34 mouse cellular contexts compared by ENCODE assay signal in the genomic region with DNA sequence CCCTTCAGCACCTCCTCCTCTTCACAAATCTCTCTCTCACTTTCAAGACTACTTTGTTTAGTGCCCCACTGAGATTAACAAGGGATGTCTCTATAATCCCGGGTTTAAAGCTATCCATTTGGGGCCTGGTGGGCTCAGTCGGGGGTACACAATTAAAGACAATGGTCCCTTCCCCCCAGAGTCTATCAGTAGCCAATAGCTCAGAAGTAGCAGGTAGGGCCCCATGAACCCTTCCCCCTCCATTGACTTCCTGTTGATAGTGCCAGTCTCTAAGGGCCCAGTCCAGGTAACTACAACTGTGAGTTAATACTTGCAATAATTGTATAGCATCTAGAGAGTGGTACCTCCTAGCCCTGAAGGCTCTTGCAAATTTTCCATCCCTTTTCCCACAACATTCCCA. TPM values are rescaled to one million over a fixed set of nuclear protein-coding genes. Genes with fewer than 3 reads are reported as not detected.
DNase-seq lines count a peak whose midpoint lies in the region; ATAC-seq and TF ChIP-seq lines count a peak whose summit lies in the region.
"Had no signal": no experiment of that assay in that cellular context is flagged by ENCODE, and none has a peak within 500 bp of the region (broad histone marks: within the 10 kb centered on the region; RNA-seq: fewer than 3 reads in every experiment).

No protein-coding gene starts in this region.

- peak overlapping the region; percentile 75 for H3K27ac ChIP-seq in hindbrain, embryonic 10.5 days
- no peak overlapping the region for H3K27ac ChIP-seq in hindbrain, postnatal 0 days
- H3K27ac ChIP-seq in neural tube, embryonic 13.5 days (replicated peaks): no peak overlapping the region
- H3K27ac ChIP-seq in forebrain, embryonic 13.5 days: 0 out of 2 replicates have a peak overlapping the region, but pooled peaks have one; percentile 31
- H3K27ac ChIP-seq: embryonic facial prominence, embryonic 13.5 days; gastrocnemius, adult 2 months; hindbrain, embryonic 13.5 days; intestine, embryonic 15.5 days; limb, embryonic 15.5 days; liver, embryonic 15.5 days; lung, embryonic 15.5 days had no signal

- H3K36me3 ChIP-seq in hindbrain, embryonic 10.5 days: no peaks in the 10 kb centered on the region
- no peaks in the 10 kb centered on the region for H3K36me3 ChIP-seq in hindbrain, postnatal 0 days (ENCODE audit: insufficient read depth, low read length)
- no peaks in the 10 kb centered on the region for H3K36me3 ChIP-seq in neural tube, embryonic 13.5 days
- no peaks in the 10 kb centered on the region for H3K36me3 ChIP-seq in forebrain, embryonic 13.5 days (ENCODE audit: poor library complexity, severe bottlenecking)
- H3K36me3 ChIP-seq: embryonic facial prominence, embryonic 13.5 days; heart, embryonic 12.5 days; hindbrain, embryonic 13.5 days; intestine, embryonic 15.5 days; limb, embryonic 15.5 days; liver, embryonic 15.5 days; lung, embryonic 15.5 days had no signal

- no peaks in the 10 kb centered on the region for H3K27me3 ChIP-seq in hindbrain, embryonic 10.5 days (ENCODE audit: insufficient read depth, poor library complexity, severe bottlenecking)
- H3K27me3 ChIP-seq in hindbrain, postnatal 0 days (ENCODE audit: insufficient read depth, low read length): no peaks in the 10 kb centered on the region
- no peaks in the 10 kb centered on the region for H3K27me3 ChIP-seq in neural tube, embryonic 13.5 days
- H3K27me3 ChIP-seq in forebrain, embryonic 13.5 days: no peaks in the 10 kb centered on the region
- H3K27me3 ChIP-seq: embryonic facial prominence, embryonic 13.5 days; heart, embryonic 12.5 days; hindbrain, embryonic 13.5 days; intestine, embryonic 15.5 days; limb, embryonic 15.5 days; liver, embryonic 15.5 days; lung, embryonic 15.5 days; megakaryocyte, embryonic 14.5 days had no signal

- no peak for ATAC-seq in hindbrain, postnatal 0 days
- ATAC-seq in neural tube, embryonic 13.5 days (ENCODE audit: low read depth): 0 out of 2 replicates have a peak, but pooled peaks have one; percentile 15
- peak; percentile 48; the same call in 1 of the 2 replicates for ATAC-seq in forebrain, embryonic 13.5 days
- ATAC-seq: intestine, embryonic 15.5 days had no signal

- DNase-seq in hindbrain, embryonic 10.5 days (ENCODE audit: low spot score): no peak
- DNase-seq in hindbrain, postnatal 0 days (ENCODE audit: low spot score): no peak
- DNase-seq in neural tube, embryonic 10.5 days (ENCODE audit: extremely low spot score, low spot score): no peak
- no peak for DNase-seq in liver
- DNase-seq in gastrocnemius, adult 8-10 months (ENCODE audit: low spot score in 2 of 2): no peak
- DNase-seq: adrenal gland, adult 2 months; B cell, adult 2 months; cerebellum, adult 18-20 months; cerebellum, postnatal 14 days; gastrocnemius, adult 2 months; heart, postnatal 10 days; kidney, adult 8-10 months; kidney, postnatal 10 days; left cerebral cortex, postnatal 4 days; lung, postnatal 36 days; thymus, postnatal 14 days had no signal

- no peak overlapping the region for H3K9ac ChIP-seq in hindbrain, postnatal 0 days (replicated peaks; ENCODE audit: low read length)
- no peak overlapping the region for H3K9ac ChIP-seq in neural tube, embryonic 13.5 days
- H3K9ac ChIP-seq in forebrain, embryonic 13.5 days: no peak overlapping the region
- H3K9ac ChIP-seq: embryonic facial prominence, embryonic 13.5 days; heart, embryonic 12.5 days; hindbrain, embryonic 13.5 days; intestine, embryonic 15.5 days; limb, embryonic 15.5 days; liver, embryonic 15.5 days; lung, embryonic 15.5 days had no signal

- WGBS in hindbrain, embryonic 10.5 days: 16% methylated on average over 2 of the region's 2 CpGs
- WGBS in hindbrain, postnatal 0 days: 15% methylated on average over 2 of the region's 2 CpGs
- 16% methylated on average over 2 of the region's 2 CpGs for WGBS in neural tube, embryonic 13.5 days
- 25% methylated on average over 2 of the region's 2 CpGs for WGBS in forebrain, embryonic 13.5 days

- no peak overlapping the region for H3K4me2 ChIP-seq in hindbrain, postnatal 0 days (ENCODE audit: low read depth, low read length)
- H3K4me2 ChIP-seq in neural tube, embryonic 13.5 days: no peak overlapping the region
- H3K4me2 ChIP-seq in forebrain, embryonic 13.5 days: no peak overlapping the region
- H3K4me2 ChIP-seq: embryonic facial prominence, embryonic 13.5 days; heart, embryonic 12.5 days; hindbrain, embryonic 13.5 days; intestine, embryonic 15.5 days; limb, embryonic 15.5 days; liver, embryonic 15.5 days; lung, embryonic 15.5 days had no signal

- no peak for TF ChIP-seq CTCF in hindbrain, postnatal 0 days (IDR thresholded peaks at IDR 0.05; ENCODE audit: low read depth)

- no peak overlapping the region for H3K4me3 ChIP-seq in hindbrain, embryonic 10.5 days
- H3K4me3 ChIP-seq in hindbrain, postnatal 0 days (ENCODE audit: low read length): no peak overlapping the region
- H3K4me3 ChIP-seq in neural tube, embryonic 13.5 days: no peak overlapping the region
- no peak overlapping the region for H3K4me3 ChIP-seq in forebrain, embryonic 13.5 days
- H3K4me3 ChIP-seq: embryonic facial prominence, embryonic 13.5 days; erythroblast, embryonic 14.5 days; gastrocnemius, adult 2 months; heart, embryonic 12.5 days; hindbrain, embryonic 13.5 days; intestine, embryonic 15.5 days; limb, embryonic 15.5 days; liver, embryonic 15.5 days; lung, embryonic 15.5 days; megakaryocyte, embryonic 14.5 days had no signal

- H3K4me1 ChIP-seq in hindbrain, embryonic 10.5 days (replicated peaks): peaks cover 15% of the 10 kb centered on the region
- H3K4me1 ChIP-seq in hindbrain, postnatal 0 days (ENCODE audit: insufficient read depth, low read length): no peaks in the 10 kb centered on the region
- no peaks in the 10 kb centered on the region; the same call in 1 of the 2 replicates for H3K4me1 ChIP-seq in neural tube, embryonic 13.5 days (replicated peaks)
- H3K4me1 ChIP-seq in forebrain, embryonic 13.5 days: 0 out of 2 replicates have a peak, but pooled peaks cover 3% of the 10 kb centered on the region
- H3K4me1 ChIP-seq: embryonic facial prominence, embryonic 13.5 days; heart, embryonic 12.5 days; hindbrain, embryonic 13.5 days; intestine, embryonic 15.5 days; limb, embryonic 15.5 days; lung, embryonic 15.5 days had no signal

- no peaks in the 10 kb centered on the region for H3K9me3 ChIP-seq in hindbrain, embryonic 10.5 days
- no peaks in the 10 kb centered on the region for H3K9me3 ChIP-seq in hindbrain, postnatal 0 days (ENCODE audit: low read length)
- H3K9me3 ChIP-seq in neural tube, embryonic 13.5 days: no peaks in the 10 kb centered on the region
- no peaks in the 10 kb centered on the region for H3K9me3 ChIP-seq in forebrain, embryonic 13.5 days (replicated peaks)
- H3K9me3 ChIP-seq: embryonic facial prominence, embryonic 13.5 days; heart, embryonic 12.5 days; hindbrain, embryonic 13.5 days; intestine, embryonic 15.5 days; limb, embryonic 15.5 days; liver, embryonic 15.5 days; lung, embryonic 15.5 days; megakaryocyte, embryonic 14.5 days had no signal

RNA-seq across cellular contexts. Expression of a gene that starts 5.1 kb away (rescaled TPM):
- polyA plus RNA-seq in hindbrain, embryonic 10.5 days (2016; fragmentation: Nextera tagmentation; extraction: Ambion mirVana): not detected in 2 replicates
- total RNA-seq in hindbrain, postnatal 0 days (2014; rRNA removed): 1.9 TPM in 1 of 2 replicates, not detected in the other
- polyA plus RNA-seq in hindbrain, postnatal 0 days (2015; fragmentation: Nextera tagmentation; extraction: Ambion mirVana): 0.38 and 1.2 TPM in 2 replicates
- polyA plus RNA-seq in neural tube, embryonic 13.5 days (2015; fragmentation: Nextera tagmentation; extraction: Ambion mirVana): not detected in 2 replicates
- not detected in 2 replicates for polyA plus RNA-seq in forebrain, embryonic 13.5 days (2015; fragmentation: Nextera tagmentation; extraction: Ambion mirVana)
- total RNA-seq in gastrocnemius, adult 8-10 months (2022): not detected
- total RNA-seq: adrenal gland, adult 2 months; gastrocnemius, adult 2 months; granulocyte monocyte progenitor cell, adult 5-6 weeks; heart, postnatal 10 days; left cerebral cortex, postnatal 4 days had no signal
- polyA plus RNA-seq: adrenal gland, adult 2 months; embryonic facial prominence, embryonic 13.5 days; erythroblast, embryonic 14.5 days; heart, embryonic 12.5 days; limb, embryonic 15.5 days; lung, embryonic 15.5 days; spleen, adult 2 months; stomach, embryonic 14.5 days had no signal

RNA-seq across cellular contexts. Expression of a gene that starts 35.3 kb away (rescaled TPM):
- polyA plus RNA-seq in hindbrain, embryonic 10.5 days (2016; fragmentation: Nextera tagmentation; extraction: Ambion mirVana): 5.3 and 7.4 TPM in 2 replicates
- not detected in 2 replicates for total RNA-seq in hindbrain, postnatal 0 days (2014; rRNA removed)
- not detected in 2 replicates for polyA plus RNA-seq in hindbrain, postnatal 0 days (2015; fragmentation: Nextera tagmentation; extraction: Ambion mirVana)
- polyA plus RNA-seq in neural tube, embryonic 13.5 days (2015; fragmentation: Nextera tagmentation; extraction: Ambion mirVana): 0.56 and 0.73 TPM in 2 replicates
- 0.26 and 0.39 TPM in 2 replicates for polyA plus RNA-seq in forebrain, embryonic 13.5 days (2015; fragmentation: Nextera tagmentation; extraction: Ambion mirVana)
- total RNA-seq in gastrocnemius, adult 8-10 months (2022): under 1 TPM in 1 of 4 experiments, not detected in 3; 0.13 TPM
- total RNA-seq: gastrocnemius, adult 2 months; heart, postnatal 10 days; layer of hippocampus, postnatal 10 days; left cerebral cortex, adult 8-10 months; left cerebral cortex, postnatal 4 days had no signal
- polyA plus RNA-seq: frontal cortex, adult 2 months; neural tube, embryonic 14.5 days had no signal

Comparison
In these comparisons a context has a peak if more than half of its experiments do, and no peak if none do; other contexts are left out.
1. H3K27ac ChIP-seq: peak in hindbrain, embryonic 10.5 days (single experiment) and forebrain, embryonic 13.5 days (single experiment); none in hindbrain, postnatal 0 days (single experiment) and neural tube, embryonic 13.5 days (single experiment).